Mouse (Mus musculus) cortical plate, adult 2 months (tissue): ENCODE data around the gene Myo16.

Experiments
- CTCF ChIP-seq: fragments of 200-500 bp; IDR thresholded peaks from 2 replicates; pipeline ENCODE4 v1.5.1; 2011; ENCODE audit warnings: mild to moderate bottlenecking, control low read depth, low read length; ENCODE audit not compliant: insufficient read depth; ENCODE audit errors: extremely low read depth
- POLR2A ChIP-seq: fragments of 200-500 bp; IDR thresholded peaks from 2 replicates; pipeline ENCODE4 v1.6.1; 2011; ENCODE audit warnings: mild to moderate bottlenecking, low read length, control low read depth; ENCODE audit not compliant: insufficient read depth; ENCODE audit errors: extremely low read depth

GRCm38 (mm10) chr8:10130513-10131414 is 22.9 kb upstream of the Myo16 start:
- TF ChIP-seq CTCF (no peak), POLR2A (no peak)
